Mouse (Mus musculus): ENCODE data around the gene Anxa4.

The Anxa4 gene

DNA sequence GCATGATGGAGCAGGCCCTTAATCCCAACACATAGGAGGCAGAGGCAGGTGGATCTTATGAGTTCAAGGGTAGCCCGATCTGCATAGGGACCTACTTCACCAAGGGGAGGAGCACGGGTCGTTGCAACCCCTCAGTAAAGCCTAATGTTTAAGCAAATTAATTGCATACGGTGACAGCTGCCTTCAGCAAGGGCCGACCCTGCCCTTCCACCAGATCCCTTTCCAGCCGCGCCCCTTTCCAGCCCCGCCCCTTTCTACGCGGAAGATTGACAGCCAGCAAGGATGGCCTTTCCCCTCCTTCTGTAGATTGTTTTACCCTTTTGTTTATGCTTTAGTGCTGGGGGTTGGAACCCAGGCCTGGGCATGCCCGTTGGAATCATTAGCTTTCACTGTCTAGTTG lies 8.0 kb upstream of the Anxa4 start:
- DNase-seq (ENCODE audit: inconsistent ontology term), result no peak

DNA sequence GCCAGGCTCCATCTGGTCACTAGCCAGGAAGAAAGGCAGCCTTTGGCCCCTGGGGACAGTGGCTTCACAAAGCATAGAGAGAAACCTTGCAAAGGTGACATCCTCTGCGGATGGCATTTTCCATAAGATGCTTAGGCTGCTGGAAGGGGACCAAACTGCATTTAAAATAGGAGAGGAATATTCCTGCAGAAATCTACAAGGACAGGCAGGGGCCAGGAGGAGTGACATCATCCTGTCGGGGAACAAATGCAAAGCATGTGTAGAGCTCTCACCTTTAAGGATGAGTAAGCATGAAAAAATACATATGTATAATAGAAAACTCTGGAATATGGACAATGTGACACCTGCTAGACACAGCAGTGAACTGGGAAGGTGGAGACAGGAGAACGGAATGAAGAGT lies 7.1 kb upstream of the Anxa4 start:
- no peak for DNase-seq (ENCODE audit: inconsistent ontology term)

DNA sequence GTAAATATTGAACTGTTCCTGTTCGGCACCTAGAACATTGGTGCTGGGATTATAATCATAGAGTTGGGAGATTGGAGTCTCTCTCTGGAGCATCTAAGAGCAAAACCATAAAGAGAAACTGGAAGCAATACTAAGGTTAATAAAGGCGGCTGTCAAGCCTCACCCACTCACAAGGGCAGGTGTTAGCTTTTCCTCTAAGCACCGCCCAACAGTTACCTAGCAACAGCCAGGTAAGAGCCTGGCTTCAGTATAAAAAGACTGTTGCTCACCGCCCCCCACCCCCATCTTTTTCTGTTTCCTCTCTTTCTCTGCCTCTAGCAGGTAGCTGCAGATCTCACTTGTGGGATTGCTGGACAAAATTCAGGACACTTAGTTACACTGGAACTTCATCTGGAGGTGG lies 4.1 kb upstream of the Anxa4 start:
- DNase-seq (ENCODE audit: inconsistent ontology term), result no peak

DNA sequence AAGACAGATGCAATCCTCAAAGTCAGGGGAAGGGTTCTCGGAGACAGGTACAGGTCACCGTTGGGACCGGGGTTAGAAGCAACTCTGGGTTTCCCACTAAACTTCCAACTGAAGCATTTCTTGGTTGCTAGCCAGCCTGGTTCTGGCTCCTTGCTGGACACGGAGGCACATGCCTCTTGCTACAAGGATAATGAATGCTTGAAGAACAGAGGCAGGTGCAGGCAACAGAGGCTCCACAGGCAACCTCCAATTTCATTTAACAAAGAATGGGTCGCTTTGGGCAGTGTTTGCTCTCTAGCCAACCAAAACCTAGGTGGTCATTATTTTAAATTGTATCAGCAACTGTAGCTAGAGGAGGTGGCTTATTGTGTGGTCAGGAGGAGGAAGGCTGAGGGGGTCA lies 573 bp upstream of the Anxa4 start:
- no peak for DNase-seq (ENCODE audit: inconsistent ontology term)

DNA sequence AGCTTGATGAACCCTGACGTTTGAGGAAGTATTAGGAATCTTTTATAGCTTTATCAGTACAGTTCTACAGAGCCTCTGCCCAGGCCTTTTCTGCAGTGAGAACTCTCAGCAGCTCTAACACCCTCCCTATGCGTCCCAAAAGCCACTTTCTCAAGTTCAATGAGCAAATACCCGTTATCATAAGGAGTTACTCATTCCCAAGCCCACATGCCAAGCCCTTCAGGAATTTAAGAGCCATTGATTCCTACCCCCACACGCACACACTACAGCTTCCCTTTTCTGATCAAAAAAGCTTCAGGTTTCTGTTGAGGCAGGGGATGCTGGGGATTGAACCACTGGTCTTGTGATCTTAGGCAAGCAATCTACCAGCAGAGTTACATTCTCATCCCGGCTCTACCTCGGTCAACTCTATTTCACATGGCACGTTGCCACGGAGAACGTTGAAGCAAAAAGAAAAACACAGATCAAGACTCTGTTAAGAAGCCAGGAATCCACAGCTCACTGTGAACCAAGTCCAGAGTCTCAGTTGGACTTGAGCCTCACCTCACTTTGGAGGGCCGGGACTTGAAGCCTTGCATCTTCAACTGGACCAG lies 2.9 kb downstream of the Anxa4 start:
- no peak for DNase-seq (ENCODE audit: inconsistent ontology term)

DNA sequence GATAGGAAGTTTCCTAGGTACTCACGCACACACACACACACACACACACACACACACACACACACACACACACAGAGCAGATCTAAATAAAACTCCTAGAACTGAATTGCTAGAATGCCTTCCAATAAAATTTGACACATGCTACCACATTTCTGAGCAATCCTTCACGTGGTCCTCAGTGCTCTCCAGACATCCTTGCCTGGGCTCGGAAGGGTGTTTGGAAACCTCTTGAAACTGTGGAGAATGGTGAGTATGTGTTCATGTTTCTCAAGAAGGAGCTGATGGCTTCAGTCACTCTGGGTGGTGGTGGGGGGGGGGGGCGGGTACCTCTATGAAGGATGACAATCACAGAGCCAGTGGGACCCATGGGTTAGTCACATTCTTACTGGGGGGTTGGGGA lies 5.1 kb downstream of the Anxa4 start:
- DNase-seq (ENCODE audit: inconsistent ontology term), result no peak

DNA sequence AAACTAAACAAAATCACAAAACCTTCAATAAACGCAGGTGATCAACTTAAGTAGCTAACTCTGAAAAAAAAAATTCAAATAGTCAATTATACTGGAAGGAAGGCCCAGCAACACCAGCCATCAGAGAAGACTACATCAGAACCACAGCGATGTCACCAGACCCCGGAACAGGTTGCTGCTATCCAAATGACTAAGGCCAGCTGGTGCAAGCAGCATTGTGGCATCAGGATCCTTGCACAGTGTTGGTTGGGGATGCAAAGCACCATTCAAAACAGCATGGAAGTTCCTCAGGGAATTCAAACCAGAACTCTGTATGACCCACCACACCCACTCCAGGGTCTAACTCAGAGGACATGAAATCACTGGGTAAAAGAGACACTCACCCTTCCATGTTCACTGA lies 6.8 kb downstream of the Anxa4 start:
- no peak for DNase-seq (ENCODE audit: inconsistent ontology term)

DNA sequence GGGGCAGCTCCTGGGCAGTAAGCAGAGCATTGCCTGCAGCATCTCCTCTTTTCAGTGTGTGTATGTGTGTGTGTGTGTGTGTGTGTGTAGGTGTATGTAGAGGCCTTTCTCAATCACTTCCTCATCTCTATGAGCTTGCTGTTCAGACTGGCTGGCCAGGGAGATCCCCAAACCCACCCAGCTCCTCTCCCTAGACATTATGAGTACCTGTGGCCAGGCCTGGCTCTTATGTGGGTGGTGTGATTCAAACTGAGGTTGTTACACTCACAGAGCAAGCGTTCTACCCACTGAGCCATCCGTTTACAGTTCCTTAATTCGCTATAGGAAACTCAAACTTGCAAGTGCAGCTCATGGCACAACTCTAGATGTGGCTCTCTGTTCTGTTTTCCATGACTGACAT lies 8.6 kb downstream of the Anxa4 start:
- DNase-seq (ENCODE audit: inconsistent ontology term), result no peak

DNA sequence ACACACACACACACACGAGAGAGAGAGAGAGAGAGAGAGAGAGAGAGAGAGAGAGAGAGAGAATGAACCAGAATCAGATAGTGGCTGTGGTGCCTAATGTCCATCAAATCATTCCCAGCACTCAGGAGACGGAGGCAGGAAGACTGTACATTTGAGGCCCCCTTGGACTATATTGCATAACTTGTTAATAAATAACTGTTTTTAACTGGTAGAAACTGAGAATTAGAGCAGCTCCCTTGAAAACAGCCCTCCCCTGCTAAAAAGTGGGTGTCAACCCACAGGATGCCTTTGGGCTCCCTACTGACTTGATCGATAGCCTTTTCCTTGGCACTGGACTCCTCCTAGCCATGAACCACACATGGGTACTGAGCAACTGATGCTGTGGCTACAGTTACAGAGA lies 11.0 kb downstream of the Anxa4 start:
- DNase-seq (ENCODE audit: inconsistent ontology term), result no peak

DNA sequence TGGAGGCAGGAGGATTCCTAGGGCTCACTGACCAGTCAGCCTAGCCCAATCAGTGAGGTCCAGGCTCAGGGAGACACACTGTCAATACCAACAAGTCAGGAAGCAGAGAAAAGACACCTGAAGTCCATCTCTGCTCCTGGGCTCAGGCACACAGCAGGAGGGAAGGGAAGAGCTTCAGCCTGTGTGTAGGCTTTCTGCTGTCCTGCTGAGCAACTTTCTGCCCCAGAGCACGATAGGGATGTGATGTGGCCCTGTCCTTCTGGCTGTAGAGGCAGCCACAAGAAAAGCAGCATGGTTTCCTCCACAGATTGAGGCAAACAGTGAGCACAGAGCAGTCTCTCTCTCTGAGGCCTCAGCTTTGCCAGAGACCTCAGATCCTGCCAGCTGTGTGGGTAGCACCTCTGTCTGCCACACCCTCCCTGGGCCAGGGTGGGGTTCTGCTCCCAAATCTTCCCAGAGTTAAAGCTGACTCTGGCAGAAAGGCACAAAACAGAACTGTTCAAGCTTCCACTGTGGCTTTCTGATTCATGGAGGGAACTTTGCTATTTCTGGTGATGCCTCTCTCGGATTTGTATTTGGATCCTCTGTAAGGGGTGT lies 11.9 kb downstream of the Anxa4 start:
- no peak for DNase-seq (ENCODE audit: inconsistent ontology term)

DNA sequence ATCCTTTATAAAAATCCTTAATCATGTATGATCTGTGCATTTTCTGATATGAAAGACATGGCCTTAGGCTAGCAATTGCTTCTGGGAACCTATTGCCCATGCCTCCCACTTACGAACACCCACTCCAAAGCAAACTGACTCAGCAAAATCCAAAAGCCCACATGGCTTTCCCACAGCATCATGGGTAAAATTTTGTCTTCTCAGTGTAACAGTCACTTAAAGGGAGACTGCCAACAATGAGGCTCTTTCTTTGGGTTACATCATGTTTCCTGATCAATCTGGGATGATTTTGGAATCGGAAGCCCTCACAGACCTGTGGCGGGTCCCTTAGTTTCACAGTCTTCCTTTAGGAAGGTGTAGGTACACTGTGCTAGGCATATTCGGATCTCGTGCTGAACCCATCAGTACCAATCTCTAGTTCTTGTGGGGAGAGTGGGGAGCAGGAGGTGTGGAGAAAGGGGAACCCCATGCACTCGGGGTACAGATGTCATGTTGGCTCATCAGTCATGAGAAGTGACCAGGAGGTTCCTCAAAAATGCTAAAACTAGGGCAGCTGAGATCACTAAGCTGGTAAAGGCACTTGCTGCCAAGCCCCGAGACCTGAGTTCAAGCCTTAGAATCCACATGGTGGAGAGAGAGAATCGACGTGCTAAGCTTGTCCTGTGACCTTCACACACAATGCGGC lies 14.3 kb downstream of the Anxa4 start:
- DNase-seq (ENCODE audit: inconsistent ontology term), result no peak

DNA sequence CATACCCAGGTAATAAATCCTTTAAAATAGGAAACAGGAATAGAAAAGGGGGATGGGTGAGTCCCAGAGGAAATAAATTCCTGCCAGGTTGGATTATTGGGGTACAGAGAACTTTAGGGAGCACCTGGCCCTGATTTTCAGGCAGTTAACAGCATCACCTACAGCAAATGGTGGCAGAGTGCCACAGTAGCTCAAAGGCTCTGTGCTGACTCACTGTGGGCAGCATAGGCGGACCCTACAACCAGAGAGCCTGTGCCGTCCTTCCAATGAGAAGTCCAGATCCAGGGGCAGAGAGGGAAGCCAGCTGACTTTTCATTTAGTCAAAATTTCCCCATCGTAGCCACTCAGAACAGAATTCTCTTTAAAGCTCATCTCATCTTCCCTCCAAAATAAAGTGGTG lies 16.2 kb downstream of the Anxa4 start:
- DNase-seq (ENCODE audit: inconsistent ontology term), result no peak

DNA sequence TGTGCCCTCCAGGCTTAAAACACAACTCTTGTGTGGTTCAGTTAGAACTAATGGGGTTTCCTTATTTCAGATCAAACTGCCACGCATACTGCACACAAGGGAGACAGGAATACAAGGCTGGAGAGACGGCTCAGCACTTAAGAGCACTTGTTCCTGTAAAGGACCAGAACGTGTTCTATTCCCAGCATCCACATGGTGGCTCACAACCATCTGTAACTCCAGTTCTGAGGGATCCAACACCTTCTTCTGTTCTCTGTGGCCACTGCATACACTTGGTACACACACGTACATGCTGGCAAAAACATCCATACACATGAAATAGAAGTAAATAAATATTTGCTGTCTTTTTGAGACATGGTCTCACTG lies 16.7 kb downstream of the Anxa4 start:
- no peak for DNase-seq (ENCODE audit: inconsistent ontology term)

DNA sequence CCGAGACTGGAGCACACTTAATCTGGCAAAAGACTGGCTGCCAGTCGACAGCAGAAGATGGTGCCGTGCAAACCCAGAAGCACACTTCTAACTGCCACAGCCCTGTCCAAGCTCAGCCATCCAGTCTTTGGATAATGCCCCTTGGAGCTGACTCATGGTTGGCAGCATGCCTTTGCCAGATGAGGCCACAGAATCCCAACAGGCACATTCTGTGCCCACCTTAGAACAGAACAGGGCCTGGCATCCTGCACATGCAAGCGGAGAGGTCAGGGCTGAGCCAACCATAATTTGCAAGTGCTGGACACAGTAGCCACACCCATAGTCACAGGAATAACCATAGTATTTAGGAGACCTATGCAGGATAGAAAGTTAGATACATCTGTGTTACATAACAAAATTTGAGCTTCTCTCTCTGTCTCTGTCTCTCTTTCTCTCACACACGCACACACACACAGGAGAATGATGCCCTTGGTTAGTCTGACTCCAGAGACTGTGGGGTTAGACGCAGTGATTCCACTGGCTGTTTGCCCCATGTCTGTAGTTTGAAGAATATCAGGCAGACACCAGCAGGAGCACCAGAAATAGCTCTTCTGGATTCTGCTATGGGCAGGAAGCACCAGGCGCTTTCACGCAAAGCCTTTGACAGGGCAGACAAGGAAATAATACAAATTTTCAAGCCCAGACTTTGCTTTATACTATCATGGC lies 17.2 kb downstream of the Anxa4 start:
- DNase-seq (ENCODE audit: inconsistent ontology term), result peak; percentile 47

DNA sequence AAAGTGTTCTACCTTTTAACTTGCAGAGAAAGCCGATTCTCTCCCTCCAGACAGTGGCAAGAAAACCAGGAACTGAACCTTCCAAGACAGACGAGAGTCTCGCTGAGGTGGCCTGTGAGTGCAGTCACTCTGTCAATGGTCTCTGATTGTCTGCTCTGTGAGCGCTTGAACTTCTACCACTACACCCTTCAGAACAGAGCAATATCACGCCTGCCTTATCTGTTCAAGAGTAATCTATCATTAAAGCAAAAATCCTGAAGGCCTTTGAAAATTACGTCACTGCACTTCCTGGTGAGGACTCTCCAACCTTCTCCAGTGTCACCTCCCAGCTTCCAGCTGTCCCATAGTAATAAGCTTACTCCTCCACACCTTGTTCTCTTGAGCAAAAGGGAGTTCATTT lies 18.4 kb downstream of the Anxa4 start:
- DNase-seq (ENCODE audit: inconsistent ontology term), result no peak

DNA sequence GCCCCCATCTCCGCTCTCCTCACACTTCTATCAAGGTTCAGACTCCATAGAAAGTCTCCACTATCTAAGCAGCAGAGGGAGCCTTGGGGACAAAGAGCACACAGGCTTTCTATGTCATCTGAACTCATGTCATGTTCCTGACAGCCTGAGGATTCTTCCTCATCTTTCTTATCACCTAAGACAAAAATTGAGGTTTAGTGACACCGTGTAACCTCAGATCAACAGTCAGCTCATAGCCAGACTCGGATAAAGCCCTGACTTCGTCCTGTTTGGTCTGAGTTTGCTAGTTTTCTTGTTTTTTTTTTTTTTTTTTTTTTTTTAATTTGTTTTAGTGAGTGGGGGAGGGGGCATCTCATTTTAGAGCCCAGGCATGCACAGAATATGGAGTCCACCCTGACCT lies 19.6 kb downstream of the Anxa4 start:
- DNase-seq (ENCODE audit: inconsistent ontology term), result no peak

DNA sequence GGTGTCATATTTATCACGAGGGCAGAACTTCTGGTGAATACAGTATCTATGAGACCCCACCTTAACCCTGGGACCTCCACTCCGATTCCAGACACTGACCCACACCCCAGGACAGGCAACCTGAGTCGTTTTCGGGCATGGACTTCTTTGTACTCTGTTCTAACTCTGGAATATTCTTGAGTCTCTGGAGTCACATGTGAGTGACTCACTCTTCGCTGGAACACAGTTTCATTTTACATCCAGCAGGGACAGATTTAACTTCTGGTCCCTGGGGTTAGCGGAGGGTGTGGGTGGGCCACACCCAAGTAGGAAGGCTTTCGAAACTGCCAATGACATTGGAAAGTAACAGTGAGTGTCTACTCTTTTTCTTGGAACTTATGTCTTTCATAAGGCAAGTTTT lies 20.8 kb downstream of the Anxa4 start:
- DNase-seq (ENCODE audit: inconsistent ontology term), result peak; percentile 15

DNA sequence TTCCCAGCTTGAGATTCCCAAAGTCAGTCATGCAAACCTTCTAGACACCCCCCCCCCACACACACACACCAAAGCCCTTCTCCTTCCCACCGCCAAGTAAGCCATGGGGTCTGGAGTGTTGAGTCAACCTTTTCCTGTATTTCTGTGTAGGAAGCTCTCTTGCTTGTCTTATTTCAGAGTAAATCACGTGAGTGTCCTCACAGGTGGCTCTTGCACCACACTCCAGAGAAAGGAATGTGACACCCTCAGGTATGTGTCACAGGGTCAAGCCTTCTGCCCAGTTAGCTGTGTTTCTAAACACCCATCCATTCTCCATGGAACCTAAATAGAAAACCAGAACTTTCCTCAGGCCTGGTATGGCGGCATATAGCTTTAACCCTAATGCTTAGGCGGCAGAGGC lies 24.4 kb downstream of the Anxa4 start:
- DNase-seq (ENCODE audit: inconsistent ontology term), result no peak

DNA sequence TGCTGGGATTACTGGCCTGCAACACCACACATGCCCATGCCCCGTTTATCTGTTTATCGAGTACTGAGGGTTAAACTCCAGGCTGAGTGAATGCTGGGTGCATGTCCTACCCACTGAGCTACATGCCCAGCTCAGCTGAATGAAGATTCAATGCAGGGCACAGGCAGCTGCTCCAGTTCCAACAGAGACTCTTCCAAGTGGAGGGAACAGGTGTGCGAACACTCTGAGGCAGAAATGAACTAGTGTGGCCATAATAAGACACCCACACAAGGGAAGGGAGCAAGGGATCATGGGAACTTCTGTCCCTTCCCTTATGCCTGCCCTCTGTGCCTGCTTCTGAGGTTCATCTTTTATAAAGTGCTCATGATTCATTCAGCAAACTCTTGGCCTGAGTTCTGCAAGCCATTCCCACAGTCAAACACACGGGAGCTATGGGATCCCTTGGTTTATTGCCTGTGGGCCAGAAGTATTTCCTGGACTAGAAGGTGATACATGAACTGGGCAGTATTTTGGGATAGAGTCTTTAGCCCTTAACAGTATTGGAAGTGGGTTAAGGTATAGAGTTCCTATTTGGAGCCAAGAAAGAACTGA lies 25.1 kb downstream of the Anxa4 start:
- peak; percentile 26 for DNase-seq (ENCODE audit: inconsistent ontology term)

DNA sequence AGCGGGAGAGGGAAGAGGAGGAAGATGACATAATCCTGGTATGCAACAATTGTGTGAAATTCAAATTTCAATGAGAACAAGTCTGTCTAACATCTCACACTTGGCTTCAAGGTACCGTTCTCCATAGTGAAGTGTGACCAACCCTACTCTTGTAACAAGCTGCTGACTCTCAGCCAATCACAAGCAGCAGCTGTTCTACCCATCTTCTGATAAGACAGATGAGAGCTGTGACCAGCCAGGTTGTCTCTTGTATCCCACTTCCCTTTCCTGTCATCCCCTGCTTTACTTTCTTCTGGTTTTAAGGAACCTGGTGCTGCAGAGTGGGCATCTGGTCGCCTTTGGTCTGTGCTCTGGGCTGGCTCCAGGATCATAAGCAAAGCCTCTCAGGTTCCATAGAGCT lies 25.9 kb downstream of the Anxa4 start:
- DNase-seq (ENCODE audit: inconsistent ontology term), result no peak

DNA sequence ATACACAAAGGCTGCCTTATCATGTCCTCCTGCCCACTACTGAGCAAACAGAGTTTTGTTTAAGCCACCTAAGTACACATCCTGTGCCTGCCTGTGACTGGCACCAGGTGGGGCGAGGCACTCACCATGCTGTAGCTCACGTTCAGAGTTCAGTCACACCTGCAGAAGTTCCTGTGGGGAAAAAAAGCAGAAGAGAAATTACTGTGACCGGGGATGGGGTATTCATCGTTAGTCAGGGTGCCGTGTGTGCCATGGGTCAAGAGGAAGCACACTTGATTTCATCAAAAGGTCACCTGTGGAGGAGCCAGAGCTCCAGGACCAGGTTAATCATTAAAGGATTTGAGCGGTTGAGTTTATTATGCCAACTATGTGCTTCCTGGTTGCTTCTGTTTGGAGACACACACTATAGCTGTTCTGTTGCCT lies 27.7 kb downstream of the Anxa4 start:
- DNase-seq (ENCODE audit: inconsistent ontology term), result no peak

DNA sequence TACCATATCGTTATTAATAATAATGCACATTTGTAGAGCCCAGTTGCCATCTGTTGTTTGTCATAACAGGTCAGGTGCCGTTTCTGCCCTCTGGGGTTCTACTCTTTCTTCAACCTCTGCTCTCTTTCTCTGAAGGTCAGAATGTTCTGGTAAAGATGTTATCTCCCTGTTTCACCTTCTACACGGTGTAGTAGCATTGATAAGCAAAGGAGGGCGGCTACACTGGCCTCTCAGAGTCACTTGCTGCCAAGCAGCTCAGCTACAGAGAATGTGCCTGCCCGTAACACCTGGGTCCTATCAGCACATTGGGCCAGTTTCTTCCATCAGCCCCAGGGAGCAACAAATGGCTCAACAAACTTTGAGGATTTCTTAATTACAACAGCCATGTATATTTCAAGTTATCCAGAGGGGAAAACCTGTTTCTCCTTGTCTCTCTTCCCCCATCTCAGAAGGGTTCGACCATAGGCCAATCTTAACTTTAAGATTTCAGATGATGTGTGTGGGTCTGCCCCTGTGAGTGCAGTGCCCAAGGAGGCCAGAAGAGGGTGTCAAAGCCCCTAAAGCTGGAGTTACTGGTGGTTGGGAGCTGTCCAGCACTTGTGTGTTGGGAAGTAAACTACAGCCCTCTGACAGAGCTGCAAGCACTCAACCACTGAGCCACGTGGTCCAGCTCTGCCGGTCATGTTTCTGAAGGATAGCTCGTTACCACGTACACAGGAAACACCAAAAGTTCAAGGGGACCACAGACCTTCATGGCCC lies 39.1 kb downstream of the Anxa4 start:
- DNase-seq (ENCODE audit: inconsistent ontology term), result no peak
